Comparison of ENCODE assay signal across 13 mouse cellular contexts in genomic region chr17:25257804-25258261, GRCm38 (mm10). TPM values are rescaled to one million over a fixed set of nuclear protein-coding genes. Genes with fewer than 3 reads are reported as not detected.
A peak's percentile ranks its signal among the peaks of the same experiment; 100 is the strongest.
DNase-seq lines count a peak whose midpoint lies in the region; ATAC-seq and TF ChIP-seq lines count a peak whose summit lies in the region.
"Had no signal": no experiment of that assay in that cellular context is flagged by ENCODE, and none has a peak within 500 bp of the region (broad histone marks: within the 10 kb centered on the region; RNA-seq: fewer than 3 reads in every experiment).

No protein-coding gene starts in this region.

- WGBS in heart, postnatal 0 days, result 52% methylated on average over 6 of the region's 6 CpGs
- 53% methylated on average over 6 of the region's 6 CpGs for WGBS in neural tube, embryonic 13.5 days
- 53% methylated on average over 6 of the region's 6 CpGs for WGBS in neural tube, embryonic 15.5 days
- WGBS in midbrain, postnatal 0 days, result 43% methylated on average over 6 of the region's 6 CpGs

- DNase-seq in heart, postnatal 0 days (ENCODE audit: low spot score), result no peak
- DNase-seq in heart, postnatal 10 days, result no peak
- no peak for DNase-seq in midbrain, postnatal 0 days (ENCODE audit: low spot score)
- peak; percentile 64 for DNase-seq in thymus, postnatal 4 days
- DNase-seq in right cerebral cortex, adult 2 months (ENCODE audit: low spot score in 2 of 2), result no peak
- DNase-seq in frontal cortex, postnatal 36 days (ENCODE audit: low spot score in 2 of 2), result no peak
- DNase-seq: cerebellum, postnatal 25 days; heart, postnatal 14 days had no signal

- TF ChIP-seq EP300 in heart, postnatal 0 days (IDR thresholded peaks at IDR 0.05; ENCODE audit: low read depth), result no peak

- peaks cover 25% of the 10 kb centered on the region for H3K27me3 ChIP-seq in heart, postnatal 0 days (ENCODE audit: control insufficient read depth, insufficient read depth, low read length)
- H3K27me3 ChIP-seq in neural tube, embryonic 13.5 days, result peaks cover 37% of the 10 kb centered on the region
- peaks cover 22% of the 10 kb centered on the region for H3K27me3 ChIP-seq in neural tube, embryonic 15.5 days (replicated peaks)
- H3K27me3 ChIP-seq in midbrain, postnatal 0 days (ENCODE audit: insufficient read depth, low read length), result no peaks in the 10 kb centered on the region

- no peak overlapping the region for H3K9ac ChIP-seq in heart, postnatal 0 days (replicated peaks; ENCODE audit: low read depth, low read length)
- peak overlapping the region; percentile 34; the same call in 1 of the 2 replicates for H3K9ac ChIP-seq in neural tube, embryonic 13.5 days
- H3K9ac ChIP-seq in neural tube, embryonic 15.5 days (replicated peaks), result no peak overlapping the region
- H3K9ac ChIP-seq in midbrain, postnatal 0 days (replicated peaks; ENCODE audit: low read length, poor library complexity, severe bottlenecking), result 0 out of 2 replicates have a peak overlapping the region, but pooled peaks have one; percentile 36
- H3K9ac ChIP-seq: forebrain, embryonic 15.5 days had no signal

- peaks cover 18% of the 10 kb centered on the region for H3K36me3 ChIP-seq in heart, postnatal 0 days (replicated peaks; ENCODE audit: control insufficient read depth, insufficient read depth, low read length)
- H3K36me3 ChIP-seq in neural tube, embryonic 13.5 days, result peaks cover 24% of the 10 kb centered on the region
- H3K36me3 ChIP-seq in neural tube, embryonic 15.5 days, result peaks cover 17% of the 10 kb centered on the region
- peaks cover 6% of the 10 kb centered on the region for H3K36me3 ChIP-seq in midbrain, postnatal 0 days (ENCODE audit: insufficient read depth, low read length)

- H3K4me3 ChIP-seq in heart, postnatal 0 days (ENCODE audit: low read depth, low read length), result no peak overlapping the region
- H3K4me3 ChIP-seq in neural tube, embryonic 13.5 days, result no peak overlapping the region
- H3K4me3 ChIP-seq in neural tube, embryonic 15.5 days (replicated peaks), result no peak overlapping the region
- no peak overlapping the region for H3K4me3 ChIP-seq in midbrain, postnatal 0 days (ENCODE audit: low read depth, low read length)
- H3K4me3 ChIP-seq: forebrain, embryonic 15.5 days had no signal

- H3K27ac ChIP-seq in heart, postnatal 0 days (ENCODE audit: low read depth), result peak overlapping the region; percentile 7; the same call in 1 of the 2 replicates
- no peak overlapping the region for H3K27ac ChIP-seq in neural tube, embryonic 13.5 days (replicated peaks)
- H3K27ac ChIP-seq in neural tube, embryonic 15.5 days (replicated peaks), result no peak overlapping the region
- H3K27ac ChIP-seq in midbrain, postnatal 0 days (ENCODE audit: low read depth, low read length), result no peak overlapping the region
- H3K27ac ChIP-seq: forebrain, embryonic 15.5 days had no signal

- no peaks in the 10 kb centered on the region for H3K9me3 ChIP-seq in heart, postnatal 0 days (replicated peaks; ENCODE audit: control insufficient read depth, low read length)
- no peaks in the 10 kb centered on the region for H3K9me3 ChIP-seq in neural tube, embryonic 13.5 days
- H3K9me3 ChIP-seq in neural tube, embryonic 15.5 days (replicated peaks), result no peaks in the 10 kb centered on the region
- no peaks in the 10 kb centered on the region for H3K9me3 ChIP-seq in midbrain, postnatal 0 days (ENCODE audit: low read length)
- H3K9me3 ChIP-seq: forebrain, embryonic 15.5 days had no signal

- no peak for ATAC-seq in heart, postnatal 0 days (ENCODE audit: insufficient read depth, low read depth)
- ATAC-seq in neural tube, embryonic 13.5 days (ENCODE audit: low read depth), result no peak
- no peak for ATAC-seq in neural tube, embryonic 15.5 days (ENCODE audit: low FRiP score)
- ATAC-seq in midbrain, postnatal 0 days (ENCODE audit: low FRiP score), result no peak
- ATAC-seq: forebrain, embryonic 15.5 days had no signal

- no peak for TF ChIP-seq CTCF in heart, postnatal 0 days (IDR thresholded peaks at IDR 0.05; ENCODE audit: low read depth)
- no peak for TF ChIP-seq CTCF in midbrain, postnatal 0 days (IDR thresholded peaks at IDR 0.05)

- H3K4me1 ChIP-seq in heart, postnatal 0 days (ENCODE audit: control insufficient read depth, insufficient read depth), result peaks cover 5% of the 10 kb centered on the region; the same call in 1 of the 2 replicates
- H3K4me1 ChIP-seq in neural tube, embryonic 13.5 days (replicated peaks), result peaks cover 37% of the 10 kb centered on the region
- H3K4me1 ChIP-seq in neural tube, embryonic 15.5 days, result peaks cover 36% of the 10 kb centered on the region
- H3K4me1 ChIP-seq in midbrain, postnatal 0 days (ENCODE audit: insufficient read depth, low read length), result peaks cover 25% of the 10 kb centered on the region; the same call in 1 of the 2 replicates

- H3K4me2 ChIP-seq in heart, postnatal 0 days (ENCODE audit: low read depth, low read length), result no peak overlapping the region
- H3K4me2 ChIP-seq in neural tube, embryonic 13.5 days, result no peak overlapping the region
- no peak overlapping the region for H3K4me2 ChIP-seq in neural tube, embryonic 15.5 days
- no peak overlapping the region for H3K4me2 ChIP-seq in midbrain, postnatal 0 days (ENCODE audit: low read depth, low read length, poor library complexity, severe bottlenecking)
- H3K4me2 ChIP-seq: forebrain, embryonic 15.5 days had no signal

- intact Hi-C loops in heart, postnatal 10 days (cut with DNase I), result no loop called here

RNA-seq across cellular contexts. Expression of gene Baiap3, which starts 1.7 kb away (rescaled TPM):
- 2.1 TPM in 1 of 2 replicates, not detected in the other for total RNA-seq in heart, postnatal 0 days (2014; rRNA removed; ENCODE audit: low replicate concordance)
- 0.12 and 0.22 TPM in 2 replicates for polyA plus RNA-seq in heart, postnatal 0 days (2015; fragmentation: Nextera tagmentation; extraction: Ambion mirVana)
- total RNA-seq in heart, postnatal 10 days (2021), result under 1 TPM; 0.27 to 0.34 TPM
- polyA plus RNA-seq in neural tube, embryonic 13.5 days (2015; fragmentation: Nextera tagmentation; extraction: Ambion mirVana), result 3.7 and 3.8 TPM in 2 replicates
- polyA plus RNA-seq in neural tube, embryonic 15.5 days (2015; fragmentation: Nextera tagmentation; extraction: Ambion mirVana), result 9.9 and 10.3 TPM in 2 replicates
- total RNA-seq in midbrain, postnatal 0 days (2014; rRNA removed), result 94.2 and 98.4 TPM in 2 replicates
- polyA plus RNA-seq in midbrain, postnatal 0 days (2015; fragmentation: Nextera tagmentation; extraction: Ambion mirVana), result 48.4 and 49.9 TPM in 2 replicates

RNA-seq across cellular contexts. Expression of gene Ube2i, which starts 16.6 kb away (rescaled TPM):
- total RNA-seq in heart, postnatal 0 days (2014; rRNA removed; ENCODE audit: low replicate concordance), result 293 and 343 TPM in 2 replicates
- 253 and 259 TPM in 2 replicates for polyA plus RNA-seq in heart, postnatal 0 days (2015; fragmentation: Nextera tagmentation; extraction: Ambion mirVana)
- total RNA-seq in heart, postnatal 10 days (2021), result 100 to 1,000 TPM; 166 to 173 TPM
- 503 and 513 TPM in 2 replicates for polyA plus RNA-seq in neural tube, embryonic 13.5 days (2015; fragmentation: Nextera tagmentation; extraction: Ambion mirVana)
- polyA plus RNA-seq in neural tube, embryonic 15.5 days (2015; fragmentation: Nextera tagmentation; extraction: Ambion mirVana), result 400 and 434 TPM in 2 replicates
- total RNA-seq in midbrain, postnatal 0 days (2014; rRNA removed), result 444 and 524 TPM in 2 replicates
- 401 and 432 TPM in 2 replicates for polyA plus RNA-seq in midbrain, postnatal 0 days (2015; fragmentation: Nextera tagmentation; extraction: Ambion mirVana)

RNA-seq across cellular contexts. Expression of gene Tsr3, which starts 17.9 kb away (rescaled TPM):
- 31.2 and 32.4 TPM in 2 replicates for total RNA-seq in heart, postnatal 0 days (2014; rRNA removed; ENCODE audit: low replicate concordance)
- polyA plus RNA-seq in heart, postnatal 0 days (2015; fragmentation: Nextera tagmentation; extraction: Ambion mirVana), result 23.4 and 24.3 TPM in 2 replicates
- 10 to 100 TPM; 12.7 to 13.8 TPM for total RNA-seq in heart, postnatal 10 days (2021)
- polyA plus RNA-seq in neural tube, embryonic 13.5 days (2015; fragmentation: Nextera tagmentation; extraction: Ambion mirVana), result 62.1 and 62.3 TPM in 2 replicates
- polyA plus RNA-seq in neural tube, embryonic 15.5 days (2015; fragmentation: Nextera tagmentation; extraction: Ambion mirVana), result 57.8 and 60.2 TPM in 2 replicates
- 39.6 and 40.1 TPM in 2 replicates for total RNA-seq in midbrain, postnatal 0 days (2014; rRNA removed)
- 74.2 and 76.2 TPM in 2 replicates for polyA plus RNA-seq in midbrain, postnatal 0 days (2015; fragmentation: Nextera tagmentation; extraction: Ambion mirVana)

RNA-seq across cellular contexts. Expression of gene Gnptg, which starts 17.9 kb away (rescaled TPM):
- total RNA-seq in heart, postnatal 0 days (2014; rRNA removed; ENCODE audit: low replicate concordance), result 20.4 and 24.2 TPM in 2 replicates
- 21.0 and 22.7 TPM in 2 replicates for polyA plus RNA-seq in heart, postnatal 0 days (2015; fragmentation: Nextera tagmentation; extraction: Ambion mirVana)
- total RNA-seq in heart, postnatal 10 days (2021), result 10 to 100 TPM; 11.3 to 13.9 TPM
- 72.4 and 90.8 TPM in 2 replicates for polyA plus RNA-seq in neural tube, embryonic 13.5 days (2015; fragmentation: Nextera tagmentation; extraction: Ambion mirVana)
- 99.6 and 110 TPM in 2 replicates for polyA plus RNA-seq in neural tube, embryonic 15.5 days (2015; fragmentation: Nextera tagmentation; extraction: Ambion mirVana)
- 97.2 and 104 TPM in 2 replicates for total RNA-seq in midbrain, postnatal 0 days (2014; rRNA removed)
- 127 and 134 TPM in 2 replicates for polyA plus RNA-seq in midbrain, postnatal 0 days (2015; fragmentation: Nextera tagmentation; extraction: Ambion mirVana)

RNA-seq across cellular contexts. Expression of gene Prss34, which starts 40.4 kb away (rescaled TPM):
- total RNA-seq in heart, postnatal 0 days (2014; rRNA removed; ENCODE audit: low replicate concordance), result 1.0 TPM in 1 of 2 replicates, not detected in the other
- 0.71 and 0.77 TPM in 2 replicates for polyA plus RNA-seq in heart, postnatal 0 days (2015; fragmentation: Nextera tagmentation; extraction: Ambion mirVana)
- 1 to 10 TPM; 1.3 to 2.1 TPM for total RNA-seq in heart, postnatal 10 days (2021)
- not detected in 2 replicates for polyA plus RNA-seq in neural tube, embryonic 13.5 days (2015; fragmentation: Nextera tagmentation; extraction: Ambion mirVana)
- polyA plus RNA-seq in neural tube, embryonic 15.5 days (2015; fragmentation: Nextera tagmentation; extraction: Ambion mirVana), result 0.13 and 0.14 TPM in 2 replicates
- total RNA-seq in midbrain, postnatal 0 days (2014; rRNA removed), result not detected in 2 replicates
- not detected in 2 replicates for polyA plus RNA-seq in midbrain, postnatal 0 days (2015; fragmentation: Nextera tagmentation; extraction: Ambion mirVana)
- total RNA-seq: liver, adult 2 months had no signal
- polyA plus RNA-seq: kidney, embryonic 14.5 days; liver, adult 2 months had no signal

Comparison
In these comparisons a context has a peak if more than half of its experiments do, and no peak if none do; other contexts are left out.
1. H3K9ac ChIP-seq: peak in neural tube, embryonic 13.5 days (single experiment) and midbrain, postnatal 0 days (single experiment); none in heart, postnatal 0 days (single experiment) and neural tube, embryonic 15.5 days (single experiment).